8 mouse cellular contexts compared by ENCODE assay signal in genomic region chr6:50261201-50261921, GRCm38 (mm10). TPM values are rescaled to one million over a fixed set of nuclear protein-coding genes. Genes with fewer than 3 reads are reported as not detected.
DNase-seq lines count a peak whose midpoint lies in the region; ATAC-seq lines count a peak whose summit lies in the region.

No protein-coding gene starts in this region.

- H3K4me3 ChIP-seq in brown adipose tissue, adult 24 weeks (ENCODE audit: insufficient read depth, low read depth, low read length): peak overlapping the region; percentile 43
- peak overlapping the region; percentile 47 for H3K4me3 ChIP-seq in forebrain, embryonic 14.5 days (ENCODE audit: low read depth, low read length)
- peak overlapping the region; percentile 48 for H3K4me3 ChIP-seq in liver, embryonic 13.5 days (replicated peaks)
- H3K4me3 ChIP-seq in stomach, embryonic 14.5 days (ENCODE audit: low read depth, low read length): peak overlapping the region; percentile 47

- no peak overlapping the region for H3K27ac ChIP-seq in brown adipose tissue, adult 24 weeks (replicated peaks; ENCODE audit: low read depth, low read length)
- H3K27ac ChIP-seq in forebrain, embryonic 14.5 days (ENCODE audit: low read depth, low read length): peak overlapping the region; percentile 49
- H3K27ac ChIP-seq in liver, embryonic 13.5 days: no peak overlapping the region
- H3K27ac ChIP-seq in stomach, embryonic 14.5 days (ENCODE audit: low read length): no peak overlapping the region

- no peaks in the 10 kb centered on the region for H3K4me1 ChIP-seq in brown adipose tissue, adult 24 weeks (ENCODE audit: control insufficient read depth, insufficient read depth, insufficient read length, low read length)
- H3K4me1 ChIP-seq in forebrain, embryonic 14.5 days (ENCODE audit: control insufficient read depth, insufficient read depth, low read length): peaks cover 5% of the 10 kb centered on the region; the same call in 1 of the 2 replicates
- peaks cover 7% of the 10 kb centered on the region; the same call in 1 of the 2 replicates for H3K4me1 ChIP-seq in liver, embryonic 13.5 days (replicated peaks)
- H3K4me1 ChIP-seq in stomach, embryonic 14.5 days (ENCODE audit: control insufficient read depth, insufficient read depth, low read length): peaks cover 4% of the 10 kb centered on the region; the same call in 1 of the 2 replicates

- H3K9me3 ChIP-seq in forebrain, embryonic 14.5 days (replicated peaks; ENCODE audit: control insufficient read depth, low read length): no peaks in the 10 kb centered on the region
- no peaks in the 10 kb centered on the region for H3K9me3 ChIP-seq in liver, embryonic 13.5 days (replicated peaks)
- H3K9me3 ChIP-seq in stomach, embryonic 14.5 days (ENCODE audit: control insufficient read depth, low read depth, low read length): no peaks in the 10 kb centered on the region

- WGBS in forebrain, embryonic 14.5 days: 2% methylated on average over 35 of the region's 35 CpGs
- 4% methylated on average over 35 of the region's 35 CpGs for WGBS in liver, embryonic 13.5 days (ENCODE audit: insufficient replicate concordance)
- WGBS in stomach, embryonic 14.5 days: 1% methylated on average over 35 of the region's 35 CpGs

- H3K9ac ChIP-seq in forebrain, embryonic 14.5 days (ENCODE audit: low read length): peak overlapping the region; percentile 76
- H3K9ac ChIP-seq in liver, embryonic 13.5 days: peak overlapping the region; percentile 36; the same call in 1 of the 2 replicates
- peak overlapping the region; percentile 28 for H3K9ac ChIP-seq in stomach, embryonic 14.5 days (replicated peaks; ENCODE audit: low read depth, low read length)

- intact Hi-C loops in heart, postnatal 10 days (cut with DNase I): no loop called here

- no peaks in the 10 kb centered on the region for H3K27me3 ChIP-seq in forebrain, embryonic 14.5 days (replicated peaks; ENCODE audit: control insufficient read depth, insufficient read depth, low read length)
- peaks cover 20% of the 10 kb centered on the region for H3K27me3 ChIP-seq in liver, embryonic 13.5 days
- H3K27me3 ChIP-seq in stomach, embryonic 14.5 days (ENCODE audit: control insufficient read depth, insufficient read depth, low read length): no peaks in the 10 kb centered on the region

- H3K36me3 ChIP-seq in forebrain, embryonic 14.5 days (ENCODE audit: control insufficient read depth, insufficient read depth, low read length): no peaks in the 10 kb centered on the region
- H3K36me3 ChIP-seq in liver, embryonic 13.5 days: no peaks in the 10 kb centered on the region
- H3K36me3 ChIP-seq in stomach, embryonic 14.5 days (ENCODE audit: control insufficient read depth, insufficient read depth, low read length): no peaks in the 10 kb centered on the region

- peak overlapping the region; percentile 61 for H3K4me2 ChIP-seq in forebrain, embryonic 14.5 days (ENCODE audit: low read length)
- H3K4me2 ChIP-seq in liver, embryonic 13.5 days: peak overlapping the region; percentile 59
- H3K4me2 ChIP-seq in stomach, embryonic 14.5 days (replicated peaks; ENCODE audit: low read depth, low read length): peak overlapping the region; percentile 72

- peak; percentile 93 for ATAC-seq in forebrain, embryonic 14.5 days
- ATAC-seq in liver, embryonic 13.5 days (ENCODE audit: low read depth): peak; percentile 75
- ATAC-seq in stomach, embryonic 14.5 days (ENCODE audit: insufficient number of reproducible peaks, insufficient read depth, low FRiP score, low read depth): peak; percentile 85

- peak; percentile 62 for DNase-seq in CD4-positive, CD25-positive, alpha-beta regulatory T cell, adult 2 months (ENCODE audit: low read depth, low spot score)
- peak; percentile 87 for DNase-seq in forebrain, embryonic 14.5 days (ENCODE audit: low spot score)
- DNase-seq in heart, postnatal 10 days: peak; percentile 80 to 88
- peak; percentile 96 for DNase-seq in kidney, postnatal 36 days
- DNase-seq in liver, embryonic 13.5 days: peak; percentile 9
- peak; percentile 61 for DNase-seq in naive thymus-derived CD4-positive, alpha-beta T cell, adult 2 months (ENCODE audit: low read depth)

RNA-seq across cellular contexts. Expression of gene Gsdme, which starts 2.3 kb away (rescaled TPM):
- 0.71 and 0.95 TPM in 2 replicates for polyA plus RNA-seq in brown adipose tissue, adult 24 weeks (2012; ENCODE audit: insufficient read depth, insufficient read length, missing spikeins)
- polyA plus RNA-seq in forebrain, embryonic 14.5 days (2014; fragmentation: Nextera tagmentation; extraction: Ambion mirVana): 58.3 and 74.7 TPM in 2 replicates
- total RNA-seq in heart, postnatal 10 days (2021): under 1 TPM; 0.41 to 0.62 TPM
- polyA plus RNA-seq in liver, embryonic 13.5 days (2015; fragmentation: Nextera tagmentation; extraction: Ambion mirVana): 15.2 and 15.5 TPM in 2 replicates
- 38.3 and 38.6 TPM in 2 replicates for polyA plus RNA-seq in stomach, embryonic 14.5 days (2014; fragmentation: Nextera tagmentation; extraction: Ambion mirVana)

Comparison
In these comparisons a context has a peak if more than half of its experiments do, and no peak if none do; other contexts are left out.
1. DNase-seq: peak in every context shown above with its lines; median percentile 96 in kidney, postnatal 36 days; 87 in forebrain, embryonic 14.5 days; 84 in heart, postnatal 10 days; 62 in CD4-positive, CD25-positive, alpha-beta regulatory T cell, adult 2 months; 61 in naive thymus-derived CD4-positive, alpha-beta T cell, adult 2 months; 9 in liver, embryonic 13.5 days.